Mouse (Mus musculus): Measurements from ENCODE around the gene Cenpu. TPM values are rescaled to one million over a fixed set of nuclear protein-coding genes. Genes with fewer than 3 reads are reported as not detected.

Cenpu gene
- polyA plus RNA-seq, 1 experiment from 2014 or later = 6.7 TPM

DNA sequence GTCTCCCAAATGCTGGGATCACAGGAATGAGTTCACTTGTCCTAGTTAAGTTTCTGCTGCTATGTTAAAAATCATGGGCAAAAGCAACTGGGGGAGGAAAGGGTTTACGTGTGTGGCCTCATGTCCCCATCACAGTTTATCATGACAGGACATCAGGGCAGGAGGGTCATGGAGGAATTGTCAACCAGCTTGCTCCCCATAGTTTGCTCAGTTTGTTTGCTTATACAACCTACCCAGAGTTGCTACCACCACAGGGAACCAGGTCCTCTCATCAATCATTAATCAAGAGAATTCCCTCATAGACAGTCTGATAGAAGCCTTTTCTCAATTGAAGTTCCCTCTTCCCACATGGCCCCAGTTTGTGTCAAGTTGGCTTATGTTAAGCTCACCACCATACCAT, 37.8 kb upstream of the Cenpu start:
- ATAC-seq (ENCODE audit: low read depth) = no peak
- Histone ChIP-seq H3K4me1 (ENCODE audit: control insufficient read depth, insufficient read depth, low read length) (no peaks in the 10 kb centered on the region), H3K27ac (ENCODE audit: low read depth, low read length) (no peak overlapping the region), H3K4me2 (ENCODE audit: low read depth, low read length) (no peak overlapping the region), H3K36me3 (ENCODE audit: control insufficient read depth, insufficient read depth, low read length) (no peaks in the 10 kb centered on the region), H3K4me3 (ENCODE audit: low read depth, low read length) (no peak overlapping the region), H3K9ac (replicated peaks; ENCODE audit: low read depth, low read length) (no peak overlapping the region), H3K27me3 (ENCODE audit: control insufficient read depth, insufficient read depth, low read length) (no peaks in the 10 kb centered on the region), H3K9me3 (ENCODE audit: control insufficient read depth, low read length) (no peaks in the 10 kb centered on the region)
- 93% methylated on average over 1 of the region's 1 CpGs for WGBS

DNA sequence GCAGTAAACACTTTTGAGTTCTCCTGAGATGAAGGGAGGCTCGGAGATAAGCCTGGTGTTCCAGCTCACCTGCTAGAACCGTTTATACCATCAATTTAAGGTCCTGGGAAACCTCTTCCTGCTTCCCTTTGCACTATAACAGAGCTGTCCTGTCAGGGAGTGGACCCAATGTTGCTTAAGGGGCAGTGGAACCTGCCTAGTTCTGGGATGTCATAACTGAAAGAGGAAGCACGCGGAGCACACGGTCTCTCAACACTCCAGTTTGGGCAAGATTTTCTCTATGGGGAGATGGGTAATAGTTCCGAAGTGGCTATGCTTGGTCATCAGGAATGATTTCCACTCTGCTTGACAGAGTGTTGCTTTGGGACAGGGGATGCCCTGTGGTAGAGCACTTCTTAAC, 31.2 kb upstream of the Cenpu start:
- WGBS = 92% methylated on average over 6 of the region's 6 CpGs
- no peak overlapping the region for H3K27ac ChIP-seq (ENCODE audit: low read depth, low read length)
- H3K4me3 ChIP-seq (ENCODE audit: low read depth, low read length) = no peak overlapping the region
- no peak overlapping the region for H3K4me2 ChIP-seq (ENCODE audit: low read depth, low read length)
- no peaks in the 10 kb centered on the region for H3K36me3 ChIP-seq (ENCODE audit: control insufficient read depth, insufficient read depth, low read length)
- ATAC-seq (ENCODE audit: low read depth) = no peak
- H3K9me3 ChIP-seq (ENCODE audit: control insufficient read depth, low read length) = no peaks in the 10 kb centered on the region
- H3K9ac ChIP-seq (replicated peaks; ENCODE audit: low read depth, low read length) = no peak overlapping the region
- no peaks in the 10 kb centered on the region for H3K4me1 ChIP-seq (ENCODE audit: control insufficient read depth, insufficient read depth, low read length)
- no peaks in the 10 kb centered on the region for H3K27me3 ChIP-seq (ENCODE audit: control insufficient read depth, insufficient read depth, low read length)

DNA sequence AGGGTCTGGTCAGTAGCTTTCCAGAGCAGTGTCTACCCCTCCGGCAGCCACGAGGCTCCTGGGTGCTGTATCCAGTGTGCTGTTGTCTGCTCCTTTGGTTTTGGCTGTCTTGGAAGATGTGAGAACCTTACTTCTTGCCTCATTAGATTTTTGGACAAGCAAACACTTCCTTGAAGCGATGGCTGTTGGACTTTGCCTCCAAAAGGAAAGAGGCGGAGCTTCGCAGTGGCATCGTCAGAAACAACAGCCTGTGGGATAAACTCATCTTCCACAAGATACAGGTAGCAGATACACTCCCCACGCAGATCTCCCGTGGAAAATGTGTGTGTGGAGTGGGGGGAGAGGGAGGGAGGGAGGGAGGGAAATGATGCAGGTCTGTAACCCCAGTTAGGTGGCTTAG, 25.7 kb upstream of the Cenpu start:
- H3K9me3 ChIP-seq (ENCODE audit: control insufficient read depth, low read length) = no peaks in the 10 kb centered on the region
- no peak overlapping the region for H3K4me3 ChIP-seq (ENCODE audit: low read depth, low read length)
- no peak overlapping the region for H3K4me2 ChIP-seq (ENCODE audit: low read depth, low read length)
- no peaks in the 10 kb centered on the region for H3K27me3 ChIP-seq (ENCODE audit: control insufficient read depth, insufficient read depth, low read length)
- H3K27ac ChIP-seq (ENCODE audit: low read depth, low read length) = no peak overlapping the region
- no peak overlapping the region for H3K9ac ChIP-seq (replicated peaks; ENCODE audit: low read depth, low read length)
- H3K4me1 ChIP-seq (ENCODE audit: control insufficient read depth, insufficient read depth, low read length) = no peaks in the 10 kb centered on the region
- no peak for ATAC-seq (ENCODE audit: low read depth)
- WGBS = 94% methylated on average over 8 of the region's 8 CpGs
- H3K36me3 ChIP-seq (ENCODE audit: control insufficient read depth, insufficient read depth, low read length) = no peaks in the 10 kb centered on the region

DNA sequence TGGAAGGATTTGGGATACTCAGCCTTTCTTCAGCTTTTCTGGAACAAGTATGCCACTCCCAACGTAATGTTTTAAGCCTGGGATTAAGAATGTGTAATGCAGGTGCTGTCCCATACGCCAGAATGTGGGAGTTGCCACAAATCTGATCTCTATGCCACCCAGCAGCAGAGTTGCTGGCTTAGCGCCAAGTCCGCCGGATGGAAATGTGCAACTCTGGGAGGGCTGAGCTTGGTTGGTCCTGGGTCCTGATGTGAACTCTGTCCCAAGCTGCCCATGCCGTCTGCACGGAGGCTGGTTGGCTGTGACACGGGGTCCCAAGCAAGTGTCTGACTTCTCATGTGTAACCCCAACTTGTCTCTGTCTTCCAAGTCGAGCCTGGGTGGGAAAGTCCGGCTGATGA, 25.0 kb upstream of the Cenpu start:
- WGBS = 71% methylated on average over 10 of the region's 10 CpGs
- Histone ChIP-seq H3K27ac (ENCODE audit: low read depth, low read length) (no peak overlapping the region), H3K9me3 (ENCODE audit: control insufficient read depth, low read length) (no peaks in the 10 kb centered on the region), H3K36me3 (ENCODE audit: control insufficient read depth, insufficient read depth, low read length) (no peaks in the 10 kb centered on the region), H3K4me3 (ENCODE audit: low read depth, low read length) (no peak overlapping the region), H3K4me2 (ENCODE audit: low read depth, low read length) (no peak overlapping the region), H3K27me3 (ENCODE audit: control insufficient read depth, insufficient read depth, low read length) (no peaks in the 10 kb centered on the region), H3K9ac (replicated peaks; ENCODE audit: low read depth, low read length) (no peak overlapping the region), H3K4me1 (ENCODE audit: control insufficient read depth, insufficient read depth, low read length) (no peaks in the 10 kb centered on the region)
- ATAC-seq (ENCODE audit: low read depth) = no peak

DNA sequence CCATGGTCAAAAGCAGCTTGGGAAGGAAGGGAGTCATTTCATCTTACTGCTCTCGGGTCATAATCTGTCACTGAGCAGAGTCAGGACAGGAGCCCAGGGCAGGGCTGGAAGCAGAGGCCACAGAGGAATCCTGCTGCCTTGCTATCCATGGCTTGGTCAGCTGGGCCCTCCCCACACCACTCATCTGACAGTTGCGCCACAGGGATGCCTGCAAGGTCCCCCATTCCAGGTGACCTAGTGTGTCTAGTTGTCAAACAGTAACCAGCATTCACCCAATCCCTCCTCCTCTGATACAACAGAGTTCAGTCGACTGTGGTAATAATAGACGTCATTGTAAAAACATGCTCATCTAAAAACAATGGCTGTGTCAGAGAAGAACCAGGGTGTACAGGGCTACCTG, 22.3 kb upstream of the Cenpu start:
- WGBS = 76% methylated on average over 4 of the region's 4 CpGs
- Histone ChIP-seq H3K4me1 (ENCODE audit: control insufficient read depth, insufficient read depth, low read length) (no peaks in the 10 kb centered on the region), H3K27ac (ENCODE audit: low read depth, low read length) (no peak overlapping the region), H3K4me2 (ENCODE audit: low read depth, low read length) (no peak overlapping the region), H3K27me3 (ENCODE audit: control insufficient read depth, insufficient read depth, low read length) (no peaks in the 10 kb centered on the region), H3K4me3 (ENCODE audit: low read depth, low read length) (no peak overlapping the region), H3K9ac (replicated peaks; ENCODE audit: low read depth, low read length) (no peak overlapping the region), H3K36me3 (ENCODE audit: control insufficient read depth, insufficient read depth, low read length) (no peaks in the 10 kb centered on the region), H3K9me3 (ENCODE audit: control insufficient read depth, low read length) (no peaks in the 10 kb centered on the region)
- ATAC-seq (ENCODE audit: low read depth) = no peak

DNA sequence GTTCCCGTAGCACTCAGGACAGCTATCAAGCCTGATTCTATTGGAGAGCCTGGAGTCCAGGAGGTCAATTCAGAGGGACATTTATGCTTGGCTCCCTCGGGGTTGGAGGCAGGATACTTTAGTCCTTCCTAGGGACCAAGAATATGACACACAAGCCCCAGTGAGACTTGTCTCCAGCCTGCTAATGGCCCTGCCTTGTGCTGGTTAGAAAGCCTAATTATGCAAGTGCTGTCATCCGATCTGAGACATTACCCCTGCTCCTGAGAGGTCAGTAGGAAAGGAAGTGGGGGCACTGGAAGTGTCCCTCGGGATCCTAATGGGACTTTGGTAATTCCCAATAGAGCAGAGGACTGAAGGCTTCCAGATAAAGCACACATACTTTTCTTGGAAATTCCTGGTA, 21.3 kb upstream of the Cenpu start:
- no peaks in the 10 kb centered on the region for H3K4me1 ChIP-seq (ENCODE audit: control insufficient read depth, insufficient read depth, low read length)
- no peaks in the 10 kb centered on the region for H3K27me3 ChIP-seq (ENCODE audit: control insufficient read depth, insufficient read depth, low read length)
- ATAC-seq (ENCODE audit: low read depth) = no peak
- no peak overlapping the region for H3K9ac ChIP-seq (replicated peaks; ENCODE audit: low read depth, low read length)
- no peak overlapping the region for H3K4me3 ChIP-seq (ENCODE audit: low read depth, low read length)
- 25% methylated on average over 4 of the region's 4 CpGs for WGBS
- H3K9me3 ChIP-seq (ENCODE audit: control insufficient read depth, low read length) = no peaks in the 10 kb centered on the region
- no peak overlapping the region for H3K27ac ChIP-seq (ENCODE audit: low read depth, low read length)
- H3K4me2 ChIP-seq (ENCODE audit: low read depth, low read length) = no peak overlapping the region
- H3K36me3 ChIP-seq (ENCODE audit: control insufficient read depth, insufficient read depth, low read length) = no peaks in the 10 kb centered on the region

DNA sequence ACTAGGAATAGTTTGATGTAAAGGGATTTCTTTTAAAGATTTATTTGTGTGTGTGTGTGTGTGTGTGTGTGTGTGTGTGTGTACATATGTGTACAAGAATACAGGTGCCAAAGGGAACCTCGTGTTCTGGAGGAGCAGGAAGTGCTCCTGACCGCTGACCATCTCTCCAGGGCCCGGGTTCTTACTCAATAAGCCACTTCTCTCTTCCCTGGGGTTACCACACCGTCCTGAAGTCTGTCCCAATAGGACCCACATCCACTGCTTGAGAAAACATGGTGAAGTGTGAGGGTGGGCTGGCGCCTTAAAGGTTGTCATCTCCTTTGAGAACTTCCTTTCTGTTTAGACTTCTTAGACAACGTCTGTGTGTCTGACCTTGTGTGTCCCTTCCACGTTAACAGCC, 17.9 kb upstream of the Cenpu start:
- H3K9ac ChIP-seq (replicated peaks; ENCODE audit: low read depth, low read length) = no peak overlapping the region
- 85% methylated on average over 7 of the region's 7 CpGs for WGBS
- no peaks in the 10 kb centered on the region for H3K27me3 ChIP-seq (ENCODE audit: control insufficient read depth, insufficient read depth, low read length)
- no peak overlapping the region for H3K4me3 ChIP-seq (ENCODE audit: low read depth, low read length)
- ATAC-seq (ENCODE audit: low read depth) = no peak
- no peaks in the 10 kb centered on the region for H3K36me3 ChIP-seq (ENCODE audit: control insufficient read depth, insufficient read depth, low read length)
- no peak overlapping the region for H3K27ac ChIP-seq (ENCODE audit: low read depth, low read length)
- no peaks in the 10 kb centered on the region for H3K9me3 ChIP-seq (ENCODE audit: control insufficient read depth, low read length)
- no peak overlapping the region for H3K4me2 ChIP-seq (ENCODE audit: low read depth, low read length)
- no peaks in the 10 kb centered on the region for H3K4me1 ChIP-seq (ENCODE audit: control insufficient read depth, insufficient read depth, low read length)

DNA sequence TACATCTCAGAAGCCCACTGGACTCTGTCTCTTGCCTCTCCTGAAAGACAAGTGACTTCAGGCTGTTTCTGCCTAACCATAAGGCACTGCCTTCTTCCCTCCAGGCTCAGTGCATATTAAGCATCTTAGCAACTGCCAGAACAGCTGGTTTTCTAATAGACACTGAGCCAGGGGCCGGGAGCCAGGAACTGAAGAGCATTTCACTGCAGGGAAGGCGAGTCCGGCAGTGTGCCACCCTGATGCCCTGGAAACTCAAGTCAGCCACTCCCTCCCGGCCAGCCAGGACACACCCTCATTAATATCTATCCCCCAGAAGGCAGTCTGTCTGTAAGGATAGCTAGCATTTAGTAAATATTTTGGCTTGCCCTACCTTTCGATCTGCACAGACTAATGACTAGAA, 12.1 kb upstream of the Cenpu start:
- 52% methylated on average over 5 of the region's 5 CpGs for WGBS
- Histone ChIP-seq H3K27ac (ENCODE audit: low read depth, low read length) (no peak overlapping the region), H3K36me3 (ENCODE audit: control insufficient read depth, insufficient read depth, low read length) (no peaks in the 10 kb centered on the region), H3K4me1 (ENCODE audit: control insufficient read depth, insufficient read depth, low read length) (no peaks in the 10 kb centered on the region), H3K9me3 (ENCODE audit: control insufficient read depth, low read length) (no peaks in the 10 kb centered on the region), H3K27me3 (ENCODE audit: control insufficient read depth, insufficient read depth, low read length) (no peaks in the 10 kb centered on the region), H3K4me3 (ENCODE audit: low read depth, low read length) (no peak overlapping the region), H3K4me2 (ENCODE audit: low read depth, low read length) (no peak overlapping the region), H3K9ac (replicated peaks; ENCODE audit: low read depth, low read length) (no peak overlapping the region)
- peak; percentile 51; the same call in 1 of the 2 replicates for ATAC-seq (ENCODE audit: low read depth)

DNA sequence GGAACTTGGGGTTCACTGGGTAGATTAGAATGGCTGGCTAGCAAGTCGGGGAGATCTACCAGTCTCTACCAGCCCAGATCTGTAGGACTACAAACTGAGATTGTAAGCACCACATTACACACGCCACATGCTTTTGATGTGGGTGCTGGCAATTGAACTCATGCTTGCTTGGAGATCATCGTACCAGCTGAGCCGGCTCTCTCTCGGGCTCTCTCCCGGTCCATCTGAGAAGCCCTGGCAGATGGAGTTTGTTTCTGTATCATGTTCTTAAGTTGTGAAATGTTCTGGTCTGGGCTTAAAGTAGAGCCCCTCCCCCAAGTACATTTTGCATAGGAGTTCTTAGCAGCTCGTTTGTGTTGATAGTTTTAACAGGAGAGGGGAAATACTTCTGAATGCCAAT, 8.6 kb upstream of the Cenpu start:
- H3K4me2 ChIP-seq (ENCODE audit: low read depth, low read length) = no peak overlapping the region
- 80% methylated on average over 7 of the region's 7 CpGs for WGBS
- H3K27ac ChIP-seq (ENCODE audit: low read depth, low read length) = no peak overlapping the region

DNA sequence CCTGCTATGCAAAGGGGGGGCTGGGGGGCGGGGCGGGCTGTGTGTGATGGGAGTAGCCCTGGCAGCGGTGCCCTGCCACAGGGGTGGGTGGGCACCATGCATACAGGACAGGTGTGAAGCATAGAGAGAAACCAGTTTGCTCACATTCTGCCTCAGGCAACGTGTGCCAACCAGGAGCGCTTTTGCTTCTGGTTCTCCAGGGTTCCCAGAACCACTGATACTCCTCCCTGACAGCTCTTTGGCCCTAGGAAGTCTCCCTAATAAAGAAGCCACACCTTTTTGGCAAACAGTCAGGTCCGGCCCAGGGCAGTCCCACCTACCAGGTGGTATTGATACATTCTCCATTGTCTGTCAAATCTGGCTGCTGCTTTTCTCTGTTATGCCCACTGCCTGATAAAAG, 8.2 kb upstream of the Cenpu start:
- H3K36me3 ChIP-seq (ENCODE audit: control insufficient read depth, insufficient read depth, low read length) = no peaks in the 10 kb centered on the region
- no peak overlapping the region for H3K9ac ChIP-seq (replicated peaks; ENCODE audit: low read depth, low read length)
- no peak overlapping the region for H3K27ac ChIP-seq (ENCODE audit: low read depth, low read length)
- no peaks in the 10 kb centered on the region for H3K27me3 ChIP-seq (ENCODE audit: control insufficient read depth, insufficient read depth, low read length)
- no peaks in the 10 kb centered on the region for H3K9me3 ChIP-seq (ENCODE audit: control insufficient read depth, low read length)
- ATAC-seq (ENCODE audit: low read depth) = no peak
- H3K4me1 ChIP-seq (ENCODE audit: control insufficient read depth, insufficient read depth, low read length) = no peaks in the 10 kb centered on the region
- no peak overlapping the region for H3K4me2 ChIP-seq (ENCODE audit: low read depth, low read length)
- no peak overlapping the region for H3K4me3 ChIP-seq (ENCODE audit: low read depth, low read length)
- 87% methylated on average over 6 of the region's 6 CpGs for WGBS

More for the DNA sequence above, 8.6 kb upstream of the Cenpu start:
- Histone ChIP-seq H3K9me3 (ENCODE audit: control insufficient read depth, low read length) (no peaks in the 10 kb centered on the region), H3K36me3 (ENCODE audit: control insufficient read depth, insufficient read depth, low read length) (no peaks in the 10 kb centered on the region), H3K4me3 (ENCODE audit: low read depth, low read length) (no peak overlapping the region), H3K27me3 (ENCODE audit: control insufficient read depth, insufficient read depth, low read length) (no peaks in the 10 kb centered on the region), H3K4me1 (ENCODE audit: control insufficient read depth, insufficient read depth, low read length) (no peaks in the 10 kb centered on the region), H3K9ac (replicated peaks; ENCODE audit: low read depth, low read length) (no peak overlapping the region)
- no peak for ATAC-seq (ENCODE audit: low read depth)

Data from neural tube, embryonic 14.5 days (tissue).